Mouse (Mus musculus): Measurements from ENCODE around the gene Ccz1. TPM values are rescaled to one million over a fixed set of nuclear protein-coding genes. Genes with fewer than 3 reads are reported as not detected.

The Ccz1 gene
- 79.4 and 87.2 TPM in 2 replicates for polyA plus RNA-seq (2014; fragmentation: Nextera tagmentation; extraction: Ambion mirVana)

DNA sequence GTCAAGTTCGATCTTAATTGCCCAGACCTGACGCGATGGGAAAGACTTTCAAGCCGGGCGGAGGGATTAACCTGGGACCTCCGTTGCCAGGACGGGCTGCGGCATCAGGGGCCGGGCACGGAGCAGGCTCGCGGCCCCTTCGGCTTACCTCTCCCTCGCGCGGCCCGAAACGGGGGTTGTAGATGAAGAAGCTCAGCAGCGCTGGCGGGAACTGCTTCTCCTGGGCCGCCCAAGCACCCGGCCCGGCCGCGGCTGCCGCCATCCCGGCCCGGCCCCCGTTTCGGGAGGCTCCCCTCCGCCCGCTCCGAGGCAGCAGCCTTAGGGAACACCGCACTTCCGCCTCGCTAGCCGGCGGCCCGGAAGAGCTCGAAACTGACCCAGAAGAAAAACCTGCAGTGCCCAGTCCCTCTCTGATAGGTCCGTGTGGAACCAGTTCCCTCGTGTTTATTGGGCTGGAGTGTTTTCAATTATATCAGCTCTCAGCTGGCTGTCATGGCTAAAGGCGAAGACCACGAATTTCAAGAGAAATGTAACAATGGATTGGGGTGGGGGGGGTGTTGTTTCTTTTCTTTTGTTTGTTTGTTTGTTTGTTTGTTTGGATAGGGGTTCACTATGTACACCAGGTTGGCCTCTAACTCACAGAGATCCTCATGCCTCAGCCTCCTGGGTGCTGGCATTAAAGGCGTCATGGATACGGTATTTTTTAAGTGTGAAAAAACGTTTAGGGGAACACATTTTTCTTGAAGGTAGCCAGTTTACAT, at the start of gene Ccz1:
Gene Ccz1 (minus strand): TSS at position 327 of the 761 bp plus-strand sequence.
- ATAC-seq (ENCODE audit: insufficient read depth) = peak; percentile 99
- Histone ChIP-seq H3K36me3 (ENCODE audit: insufficient read depth) (peaks cover 22% of the 10 kb centered on the region), H3K4me2 (peak within 1 kb of the TSS; percentile 67), H3K27ac (ENCODE audit: low read depth) (peak within 1 kb of the TSS; percentile 78), H3K4me3 (ENCODE audit: low read depth, low read length) (peak within 1 kb of the TSS; percentile 77), H3K9ac (peak within 1 kb of the TSS; percentile 79), H3K27me3 (ENCODE audit: insufficient read depth, low read length) (no peaks in the 10 kb centered on the region), H3K4me1 (ENCODE audit: insufficient read depth) (no peaks in the 10 kb centered on the region), H3K9me3 (ENCODE audit: low read depth, low read length) (no peaks in the 10 kb centered on the region)
- no peak for TF ChIP-seq CTCF (IDR thresholded peaks at IDR 0.05; ENCODE audit: low read depth)
- WGBS = 3% methylated on average over 47 of the region's 47 CpGs
- peak; percentile 93 for DNase-seq

DNA sequence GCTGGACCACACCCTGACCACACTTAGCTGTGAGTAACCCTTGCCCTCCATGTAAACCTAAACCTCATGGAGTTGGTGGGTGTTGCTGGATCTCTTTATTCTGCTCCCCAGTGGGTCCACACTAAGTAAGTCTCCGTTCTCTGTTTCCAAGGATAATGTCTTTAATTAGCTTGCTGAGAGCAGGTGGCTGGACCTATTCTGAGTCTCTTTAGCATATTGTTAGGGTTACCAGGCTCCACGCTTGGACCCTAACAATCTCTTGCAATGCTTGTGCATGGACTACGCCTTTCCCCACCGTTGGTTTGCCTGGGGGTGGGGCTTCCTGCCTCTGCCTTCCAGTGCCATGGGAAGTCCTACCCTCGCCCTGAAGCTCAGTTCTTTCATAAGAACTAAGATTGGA, 49.4 kb upstream of the Ccz1 start:
- H3K27ac ChIP-seq (ENCODE audit: low read depth) = no peak overlapping the region
- WGBS = 72% methylated on average over 5 of the region's 5 CpGs

DNA sequence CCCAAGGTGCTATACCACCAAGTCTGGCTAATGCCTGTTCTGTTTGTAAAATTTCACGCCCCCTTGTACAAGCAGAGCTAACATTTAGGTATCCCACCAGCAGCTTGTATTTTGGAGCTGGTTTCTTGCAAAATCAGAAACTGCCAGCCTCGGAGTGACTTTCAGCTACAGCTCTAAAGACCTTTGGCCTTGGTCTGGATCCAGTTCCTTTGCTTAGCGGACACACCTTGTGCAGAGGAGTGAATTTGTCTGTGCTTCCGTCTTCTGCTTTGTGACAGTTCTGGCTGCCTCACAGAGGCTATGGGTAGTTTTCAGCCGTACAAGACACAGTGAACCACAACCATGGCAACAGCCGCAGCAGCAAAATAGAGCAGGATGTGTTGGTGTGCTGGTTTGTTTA, 39.7 kb upstream of the Ccz1 start:
- WGBS = 88% methylated on average over 6 of the region's 6 CpGs
- Histone ChIP-seq H3K27ac (ENCODE audit: low read depth) (no peak overlapping the region), H3K4me3 (ENCODE audit: low read depth, low read length) (no peak overlapping the region), H3K4me2 (no peak overlapping the region), H3K36me3 (ENCODE audit: insufficient read depth) (no peaks in the 10 kb centered on the region), H3K27me3 (ENCODE audit: insufficient read depth, low read length) (no peaks in the 10 kb centered on the region), H3K9ac (no peak overlapping the region), H3K4me1 (ENCODE audit: insufficient read depth) (no peaks in the 10 kb centered on the region), H3K9me3 (ENCODE audit: low read depth, low read length) (no peaks in the 10 kb centered on the region)
- DNase-seq (no peak), ATAC-seq (ENCODE audit: insufficient read depth) (no peak)
- no peak for TF ChIP-seq CTCF (IDR thresholded peaks at IDR 0.05; ENCODE audit: low read depth)

More for the DNA sequence above, 49.4 kb upstream of the Ccz1 start:
- Histone ChIP-seq H3K4me2 (no peak overlapping the region), H3K4me3 (ENCODE audit: low read depth, low read length) (no peak overlapping the region), H3K9ac (no peak overlapping the region), H3K9me3 (ENCODE audit: low read depth, low read length) (no peaks in the 10 kb centered on the region), H3K4me1 (ENCODE audit: insufficient read depth) (no peaks in the 10 kb centered on the region), H3K36me3 (ENCODE audit: insufficient read depth) (no peaks in the 10 kb centered on the region), H3K27me3 (ENCODE audit: insufficient read depth, low read length) (no peaks in the 10 kb centered on the region)
- no peak for DNase-seq
- no peak for TF ChIP-seq CTCF (IDR thresholded peaks at IDR 0.05; ENCODE audit: low read depth)
- ATAC-seq (ENCODE audit: insufficient read depth) = no peak

DNA sequence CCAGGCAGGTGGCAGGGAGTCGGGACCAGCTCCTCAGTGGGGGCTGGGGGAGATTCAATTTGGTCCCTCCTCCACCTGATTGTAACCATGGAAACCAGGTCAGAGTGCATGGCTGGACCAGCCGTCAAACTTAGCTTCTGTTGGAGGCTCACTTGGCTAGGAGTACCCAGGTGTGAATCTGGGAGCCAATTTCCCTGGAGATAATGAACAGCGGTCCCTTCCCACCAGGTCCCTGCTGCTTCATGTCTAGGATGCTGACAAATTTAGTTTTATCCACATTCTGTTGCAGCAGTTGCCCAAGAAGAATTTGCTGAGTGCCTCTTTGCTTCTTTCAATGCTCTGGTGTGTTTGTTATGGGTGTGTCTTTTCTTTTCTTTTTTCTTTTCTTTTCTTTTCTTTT, 38.8 kb upstream of the Ccz1 start:
- no peaks in the 10 kb centered on the region for H3K4me1 ChIP-seq (ENCODE audit: insufficient read depth)
- DNase-seq = no peak
- H3K9ac ChIP-seq = no peak overlapping the region
- H3K4me2 ChIP-seq = no peak overlapping the region
- 31% methylated on average over 3 of the region's 3 CpGs for WGBS
- no peaks in the 10 kb centered on the region for H3K36me3 ChIP-seq (ENCODE audit: insufficient read depth)
- no peak overlapping the region for H3K27ac ChIP-seq (ENCODE audit: low read depth)
- H3K4me3 ChIP-seq (ENCODE audit: low read depth, low read length) = no peak overlapping the region
- no peaks in the 10 kb centered on the region for H3K9me3 ChIP-seq (ENCODE audit: low read depth, low read length)
- no peak for TF ChIP-seq CTCF (IDR thresholded peaks at IDR 0.05; ENCODE audit: low read depth)
- H3K27me3 ChIP-seq (ENCODE audit: insufficient read depth, low read length) = no peaks in the 10 kb centered on the region
- no peak for ATAC-seq (ENCODE audit: insufficient read depth)

DNA sequence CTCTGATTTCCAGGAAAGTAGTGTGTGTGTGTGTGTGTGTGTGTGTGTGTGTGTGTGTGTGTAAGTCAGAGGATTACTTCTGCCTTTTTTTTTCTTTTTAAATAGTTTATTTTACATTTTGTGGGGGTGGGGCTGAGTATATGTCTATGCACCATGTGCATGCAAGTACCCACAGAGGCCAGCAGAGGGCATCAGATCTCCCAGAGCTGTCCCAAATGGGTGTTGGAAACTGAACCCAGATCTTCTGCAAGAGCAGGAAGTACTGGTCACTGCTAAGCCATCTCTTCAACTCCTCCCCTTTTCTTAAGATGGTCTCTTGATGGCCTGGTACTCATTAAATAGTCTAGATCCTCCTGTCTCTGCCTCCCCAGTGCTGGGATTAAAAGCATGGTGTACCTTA, 36.6 kb upstream of the Ccz1 start:
- TF ChIP-seq CTCF (IDR thresholded peaks at IDR 0.05; ENCODE audit: low read depth) = peak; percentile 40
- Histone ChIP-seq H3K36me3 (ENCODE audit: insufficient read depth) (no peaks in the 10 kb centered on the region), H3K4me2 (no peak overlapping the region), H3K4me3 (ENCODE audit: low read depth, low read length) (no peak overlapping the region), H3K9ac (no peak overlapping the region), H3K4me1 (ENCODE audit: insufficient read depth) (no peaks in the 10 kb centered on the region), H3K9me3 (ENCODE audit: low read depth, low read length) (no peaks in the 10 kb centered on the region), H3K27me3 (ENCODE audit: insufficient read depth, low read length) (no peaks in the 10 kb centered on the region), H3K27ac (ENCODE audit: low read depth) (no peak overlapping the region)
- peak; percentile 12 for DNase-seq
- ATAC-seq (ENCODE audit: insufficient read depth) = no peak

DNA sequence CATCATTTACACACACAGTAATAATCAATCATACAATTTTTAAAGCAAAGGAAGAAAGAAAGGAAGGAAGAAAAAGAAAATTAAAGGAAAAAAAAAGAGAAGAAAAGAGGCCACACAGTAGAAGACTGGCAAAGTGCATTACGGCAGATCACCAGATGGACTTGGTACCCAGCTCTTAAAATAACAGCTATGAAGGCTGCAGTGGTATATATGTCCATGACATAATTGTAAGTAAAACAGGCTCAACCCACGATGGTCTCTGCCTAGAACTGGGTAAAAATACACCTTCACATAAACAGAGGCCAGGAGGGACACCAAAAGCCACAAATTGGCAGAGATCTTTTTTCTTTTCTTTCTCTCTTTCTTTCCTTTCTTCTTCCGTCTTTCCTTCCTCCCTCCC, 35.2 kb upstream of the Ccz1 start:
- WGBS = 56% methylated on average over 3 of the region's 3 CpGs
- ATAC-seq (ENCODE audit: insufficient read depth) (no peak), DNase-seq (no peak)
- H3K36me3 ChIP-seq (ENCODE audit: insufficient read depth) = no peaks in the 10 kb centered on the region
- H3K4me3 ChIP-seq (ENCODE audit: low read depth, low read length) = no peak overlapping the region
- no peak for TF ChIP-seq CTCF (IDR thresholded peaks at IDR 0.05; ENCODE audit: low read depth)
- no peak overlapping the region for H3K4me2 ChIP-seq
- no peaks in the 10 kb centered on the region for H3K4me1 ChIP-seq (ENCODE audit: insufficient read depth)
- no peak overlapping the region for H3K27ac ChIP-seq (ENCODE audit: low read depth)
- no peak overlapping the region for H3K9ac ChIP-seq
- H3K27me3 ChIP-seq (ENCODE audit: insufficient read depth, low read length) = no peaks in the 10 kb centered on the region
- H3K9me3 ChIP-seq (ENCODE audit: low read depth, low read length) = no peaks in the 10 kb centered on the region

DNA sequence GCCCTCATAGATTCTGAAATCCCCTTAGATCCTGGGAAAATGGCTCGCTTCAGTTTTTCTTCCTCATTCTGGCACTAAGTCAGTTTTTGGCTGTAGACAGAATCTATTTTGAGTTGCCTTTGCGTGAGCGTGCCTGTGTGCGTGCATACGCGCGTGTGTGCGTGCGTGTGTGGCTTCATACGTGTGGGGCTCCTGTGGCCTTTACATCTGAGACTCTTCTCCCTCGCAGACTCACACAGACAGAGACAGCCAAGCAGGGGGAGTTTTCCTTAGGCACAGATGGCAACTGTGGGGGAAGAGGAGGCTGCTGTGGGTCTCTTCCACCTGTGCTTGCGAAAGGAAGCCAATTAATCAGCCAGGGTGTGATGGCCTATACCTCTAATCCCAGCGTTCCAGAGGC, 32.6 kb upstream of the Ccz1 start:
- Histone ChIP-seq H3K4me2 (no peak overlapping the region), H3K4me1 (ENCODE audit: insufficient read depth) (no peaks in the 10 kb centered on the region), H3K36me3 (ENCODE audit: insufficient read depth) (no peaks in the 10 kb centered on the region), H3K9me3 (ENCODE audit: low read depth, low read length) (no peaks in the 10 kb centered on the region), H3K27ac (ENCODE audit: low read depth) (no peak overlapping the region), H3K9ac (no peak overlapping the region), H3K4me3 (ENCODE audit: low read depth, low read length) (no peak overlapping the region), H3K27me3 (ENCODE audit: insufficient read depth, low read length) (no peaks in the 10 kb centered on the region)
- TF ChIP-seq CTCF (IDR thresholded peaks at IDR 0.05; ENCODE audit: low read depth) = no peak
- DNase-seq = no peak
- ATAC-seq (ENCODE audit: insufficient read depth) = no peak
- 63% methylated on average over 13 of the region's 13 CpGs for WGBS
